Mouse (Mus musculus) limb, embryonic 15.5 days (tissue): ENCODE measurements around the gene Irx3. TPM values are rescaled to one million over a fixed set of nuclear protein-coding genes. Genes with fewer than 3 reads are reported as not detected.
A peak's percentile ranks its signal among the peaks of the same experiment; 100 is the strongest.

Experiments
- ATAC-seq: fragments of 200-750 bp; cut with Nextera tagmentation; 2 replicates; pipeline ENCODE4 v1.8.0; 2017; ENCODE audit warnings: low read depth, moderate TSS enrichment; ENCODE audit not compliant: insufficient number of reproducible peaks, low FRiP score, low TSS enrichment
- H3K27ac ChIP-seq: fragments of 300-500 bp; sonication (generic); 2 replicates; pipeline ENCODE4 v1.5.1; 2015; ENCODE audit warnings: moderate library complexity, mild to moderate bottlenecking, inconsistent platforms
- H3K27me3 ChIP-seq: fragments of 300-500 bp; sonication (generic); 2 replicates; pipeline ENCODE4 v1.6.1; 2015; ENCODE audit warnings: inconsistent platforms
- H3K36me3 ChIP-seq: fragments of 300-500 bp; sonication (generic); 2 replicates; pipeline ENCODE4 v1.6.1; 2015; ENCODE audit warnings: inconsistent platforms
- H3K4me1 ChIP-seq: fragments of 300-500 bp; sonication (generic); 2 replicates; pipeline ENCODE4 v1.6.1; 2015; ENCODE audit warnings: inconsistent platforms
- H3K4me2 ChIP-seq: fragments of 300-500 bp; sonication (generic); 2 replicates; pipeline ENCODE4 v1.6.1; 2015; ENCODE audit warnings: mild to moderate bottlenecking, inconsistent platforms
- H3K4me3 ChIP-seq: fragments of 300-500 bp; sonication (generic); 2 replicates; pipeline ENCODE4 v1.5.1; 2015; ENCODE audit warnings: mild to moderate bottlenecking, inconsistent platforms
- H3K9ac ChIP-seq: fragments of 300-500 bp; sonication (generic); 2 replicates; pipeline ENCODE4 v1.6.1; 2015; ENCODE audit warnings: inconsistent platforms
- H3K9me3 ChIP-seq: fragments of 300-500 bp; sonication (generic); 2 replicates; pipeline ENCODE4 v1.6.1; 2016; ENCODE audit warnings: inconsistent platforms
- WGBS: fragments of 180-500 bp; shearing (Covaris S2); methylation state at CpG from one replicate; pipeline ENCODE4 v1.1.7; 2015; 5-methylcytosine and 5-hydroxymethylcytosine counted together
- polyA plus RNA-seq: library from polyadenylated mRNA; unstranded; fragments of >200 nt; fragmentation: Nextera tagmentation; extraction: Ambion mirVana; gene quantifications from 2 replicates; pipeline ENCODE4 v1.2.1, GENCODE M21; 2015

The Irx3 gene
- polyA plus RNA-seq, result 18.6 and 22.9 TPM in 2 replicates

GRCm38 (mm10) chr8:91801839-91802238, at the start of gene Irx3:
TSS of gene Irx3 (minus strand) at chr8:91802067.
- no peaks in the 10 kb centered on the region for H3K9me3 ChIP-seq
- ATAC-seq, result peak; percentile 75

GRCm38 (mm10) chr8:91851359-91851758, 49.5 kb upstream of the Irx3 start:
- Histone ChIP-seq H3K9me3 (no peaks in the 10 kb centered on the region), H3K4me3 (no peak overlapping the region), H3K27ac (no peak overlapping the region), H3K4me1 (no peaks in the 10 kb centered on the region), H3K9ac (no peak overlapping the region), H3K36me3 (no peaks in the 10 kb centered on the region), H3K27me3 (peaks cover 46% of the 10 kb centered on the region), H3K4me2 (no peak overlapping the region)
- 70% methylated on average over 10 of the region's 10 CpGs for WGBS
- no peak for ATAC-seq

More at GRCm38 (mm10) chr8:91801839-91802238, at the start of gene Irx3:
- Histone ChIP-seq H3K9ac (peak within 1 kb of the TSS; percentile 58), H3K4me1 (peaks cover 62% of the 10 kb centered on the region), H3K27ac (peak within 1 kb of the TSS; percentile 83), H3K4me3 (peak within 1 kb of the TSS; percentile 56), H3K27me3 (peaks cover 96% of the 10 kb centered on the region), H3K4me2 (peak within 1 kb of the TSS; percentile 77), H3K36me3 (no peaks in the 10 kb centered on the region)
- WGBS, result under 1% methylated on average over 33 of the region's 33 CpGs

- 66% methylated on average over 6 of the region's 6 CpGs for WGBS
- H3K4me2 ChIP-seq, result no peak overlapping the region
- ATAC-seq, result no peak
- H3K36me3 ChIP-seq, result no peaks in the 10 kb centered on the region
- H3K9ac ChIP-seq, result no peak overlapping the region
- no peak overlapping the region for H3K27ac ChIP-seq
- H3K9me3 ChIP-seq, result no peaks in the 10 kb centered on the region
- no peak overlapping the region for H3K4me3 ChIP-seq
- peaks cover 43% of the 10 kb centered on the region for H3K27me3 ChIP-seq
- no peaks in the 10 kb centered on the region for H3K4me1 ChIP-seq
These were observed 48.1 kb upstream of the Irx3 start for GRCm38 (mm10) chr8:91849984-91850383.

- 62% methylated on average over 8 of the region's 8 CpGs for WGBS
- Histone ChIP-seq H3K36me3 (no peaks in the 10 kb centered on the region), H3K9ac (no peak overlapping the region), H3K27ac (no peak overlapping the region), H3K9me3 (no peaks in the 10 kb centered on the region), H3K27me3 (peaks cover 43% of the 10 kb centered on the region), H3K4me2 (no peak overlapping the region), H3K4me3 (no peak overlapping the region), H3K4me1 (no peaks in the 10 kb centered on the region)
- no peak for ATAC-seq
These were observed 47.7 kb upstream of the Irx3 start for GRCm38 (mm10) chr8:91849529-91849928.

GRCm38 (mm10) chr8:91845641-91846040, 43.8 kb upstream of the Irx3 start:
- no peak for ATAC-seq
- Histone ChIP-seq H3K4me2 (no peak overlapping the region), H3K36me3 (no peaks in the 10 kb centered on the region), H3K9ac (no peak overlapping the region), H3K4me3 (no peak overlapping the region), H3K9me3 (no peaks in the 10 kb centered on the region), H3K4me1 (no peaks in the 10 kb centered on the region), H3K27ac (no peak overlapping the region), H3K27me3 (peaks cover 43% of the 10 kb centered on the region)
- 82% methylated on average over 3 of the region's 3 CpGs for WGBS

GRCm38 (mm10) chr8:91837131-91837530, 35.3 kb upstream of the Irx3 start:
- H3K27me3 ChIP-seq, result peaks cover 78% of the 10 kb centered on the region
- no peak for ATAC-seq
- 31% methylated on average over 1 of the region's 1 CpGs for WGBS
- no peak overlapping the region for H3K4me2 ChIP-seq
- no peak overlapping the region for H3K27ac ChIP-seq
- no peak overlapping the region for H3K4me3 ChIP-seq
- H3K4me1 ChIP-seq, result peaks cover 3% of the 10 kb centered on the region; the same call in 1 of the 2 replicates
- no peaks in the 10 kb centered on the region for H3K9me3 ChIP-seq
- no peaks in the 10 kb centered on the region for H3K36me3 ChIP-seq
- H3K9ac ChIP-seq, result no peak overlapping the region

GRCm38 (mm10) chr8:91836685-91837084, 34.8 kb upstream of the Irx3 start:
- Histone ChIP-seq H3K4me2 (no peak overlapping the region), H3K4me1 (peaks cover 3% of the 10 kb centered on the region; the same call in 1 of the 2 replicates), H3K4me3 (no peak overlapping the region), H3K27me3 (peaks cover 75% of the 10 kb centered on the region), H3K9ac (no peak overlapping the region), H3K36me3 (no peaks in the 10 kb centered on the region), H3K27ac (no peak overlapping the region), H3K9me3 (no peaks in the 10 kb centered on the region)
- no peak for ATAC-seq
- WGBS, result 43% methylated on average over 9 of the region's 9 CpGs

- 36% methylated on average over 14 of the region's 14 CpGs for WGBS
- ATAC-seq, result no peak
- Histone ChIP-seq H3K9me3 (no peaks in the 10 kb centered on the region), H3K36me3 (no peaks in the 10 kb centered on the region), H3K9ac (no peak overlapping the region), H3K27ac (no peak overlapping the region), H3K4me2 (no peak overlapping the region), H3K4me1 (no peaks in the 10 kb centered on the region), H3K27me3 (peaks cover 85% of the 10 kb centered on the region), H3K4me3 (no peak overlapping the region)
These were observed 25.8 kb upstream of the Irx3 start for GRCm38 (mm10) chr8:91827661-91828060.

- no peaks in the 10 kb centered on the region for H3K9me3 ChIP-seq
- H3K4me1 ChIP-seq, result no peaks in the 10 kb centered on the region
- no peak overlapping the region for H3K27ac ChIP-seq
- no peak for ATAC-seq
- H3K4me3 ChIP-seq, result no peak overlapping the region
- 51% methylated on average over 9 of the region's 9 CpGs for WGBS
- H3K36me3 ChIP-seq, result no peaks in the 10 kb centered on the region
- no peak overlapping the region for H3K9ac ChIP-seq
- H3K27me3 ChIP-seq, result peaks cover 85% of the 10 kb centered on the region
- H3K4me2 ChIP-seq, result no peak overlapping the region
These were observed 25.3 kb upstream of the Irx3 start for GRCm38 (mm10) chr8:91827192-91827591.

GRCm38 (mm10) chr8:91823357-91823756, 21.5 kb upstream of the Irx3 start:
- peaks cover 77% of the 10 kb centered on the region for H3K27me3 ChIP-seq
- no peak overlapping the region for H3K9ac ChIP-seq
- H3K4me3 ChIP-seq, result no peak overlapping the region
- 80% methylated on average over 11 of the region's 11 CpGs for WGBS
- no peak overlapping the region for H3K27ac ChIP-seq
- no peak overlapping the region for H3K4me2 ChIP-seq
- no peak for ATAC-seq
- H3K4me1 ChIP-seq, result 0 out of 2 replicates have a peak, but pooled peaks cover 3% of the 10 kb centered on the region
- no peaks in the 10 kb centered on the region for H3K36me3 ChIP-seq
- no peaks in the 10 kb centered on the region for H3K9me3 ChIP-seq

- Histone ChIP-seq H3K4me3 (no peak overlapping the region), H3K4me2 (no peak overlapping the region), H3K9me3 (no peaks in the 10 kb centered on the region), H3K27me3 (peaks cover 78% of the 10 kb centered on the region), H3K36me3 (no peaks in the 10 kb centered on the region), H3K9ac (no peak overlapping the region), H3K4me1 (0 out of 2 replicates have a peak, but pooled peaks cover 3% of the 10 kb centered on the region), H3K27ac (no peak overlapping the region)
- no peak for ATAC-seq
- 24% methylated on average over 4 of the region's 4 CpGs for WGBS
These were observed 20.9 kb upstream of the Irx3 start for GRCm38 (mm10) chr8:91822746-91823145.

GRCm38 (mm10) chr8:91821976-91822375, 20.1 kb upstream of the Irx3 start:
- 0 out of 2 replicates have a peak, but pooled peaks cover 3% of the 10 kb centered on the region for H3K4me1 ChIP-seq
- 36% methylated on average over 4 of the region's 4 CpGs for WGBS
- peaks cover 78% of the 10 kb centered on the region for H3K27me3 ChIP-seq

GRCm38 (mm10) chr8:91819778-91820177, 17.9 kb upstream of the Irx3 start:
- no peak for ATAC-seq
- 49% methylated on average over 4 of the region's 4 CpGs for WGBS

More at GRCm38 (mm10) chr8:91821976-91822375, 20.1 kb upstream of the Irx3 start:
- no peak overlapping the region for H3K4me2 ChIP-seq
- no peak overlapping the region for H3K9ac ChIP-seq
- H3K27ac ChIP-seq, result no peak overlapping the region
- H3K36me3 ChIP-seq, result no peaks in the 10 kb centered on the region
- no peaks in the 10 kb centered on the region for H3K9me3 ChIP-seq
- no peak for ATAC-seq
- no peak overlapping the region for H3K4me3 ChIP-seq

More at GRCm38 (mm10) chr8:91819778-91820177, 17.9 kb upstream of the Irx3 start:
- H3K4me2 ChIP-seq, result no peak overlapping the region
- no peak overlapping the region for H3K27ac ChIP-seq
- H3K36me3 ChIP-seq, result no peaks in the 10 kb centered on the region
- 0 out of 2 replicates have a peak, but pooled peaks cover 3% of the 10 kb centered on the region for H3K4me1 ChIP-seq
- H3K9me3 ChIP-seq, result no peaks in the 10 kb centered on the region
- peaks cover 72% of the 10 kb centered on the region for H3K27me3 ChIP-seq
- no peak overlapping the region for H3K9ac ChIP-seq
- H3K4me3 ChIP-seq, result no peak overlapping the region
